Mouse (Mus musculus) neural tube, embryonic 11.5 days (tissue): ENCODE measurements at regions not wholly inside any gene's neighbourhood (a gene's known extent, or its start where the extent isn't known, plus 50 kb on each side); places are given as distances from the start of the nearest gene placed in this dataset.

Experiments used
- ATAC-seq: fragments of 200-750 bp; cut with Nextera tagmentation; 2 replicates; pipeline ENCODE4 v1.8.0; 2017; ENCODE audit warnings: moderate number of reproducible peaks, mild to moderate bottlenecking, moderate TSS enrichment, moderate library complexity; ENCODE audit not compliant: insufficient read depth, low FRiP score, low TSS enrichment
- DNase-seq: peaks from one replicate; pipeline ENCODE4 v3.0.0-alpha.2; 2015; ENCODE audit warnings: low spot score
- H3K27ac ChIP-seq: fragments of 300-500 bp; sonication (generic); 2 replicates; pipeline ENCODE4 v1.5.1; 2014; ENCODE audit warnings: low read depth, mild to moderate bottlenecking, low read length
- H3K27me3 ChIP-seq: fragments of 300-500 bp; sonication (generic); 2 replicates; pipeline ENCODE4 v1.6.1; 2014; ENCODE audit warnings: mild to moderate bottlenecking, low read length, mixed read lengths; ENCODE audit not compliant: control insufficient read depth, insufficient read depth
- H3K36me3 ChIP-seq: fragments of 300-500 bp; sonication (generic); 2 replicates; pipeline ENCODE4 v1.6.1; 2014; ENCODE audit warnings: mild to moderate bottlenecking, low read length, moderate library complexity, mixed read lengths; ENCODE audit not compliant: control insufficient read depth, insufficient read depth
- H3K4me1 ChIP-seq: fragments of 300-500 bp; sonication (generic); 2 replicates; pipeline ENCODE4 v1.6.1; 2014; ENCODE audit warnings: low read length, mixed read lengths; ENCODE audit not compliant: control insufficient read depth, insufficient read depth
- H3K4me2 ChIP-seq: fragments of 300-500 bp; sonication (generic); 2 replicates; pipeline ENCODE4 v1.6.1; 2014; ENCODE audit warnings: low read depth, mild to moderate bottlenecking, moderate library complexity
- H3K4me3 ChIP-seq: fragments of 300-500 bp; sonication (generic); 2 replicates; pipeline ENCODE4 v1.5.1; 2014; ENCODE audit warnings: low read depth, low read length
- H3K9ac ChIP-seq: fragments of 300-500 bp; sonication (generic); 2 replicates; pipeline ENCODE4 v1.6.1; 2014; ENCODE audit warnings: mild to moderate bottlenecking, low read length
- H3K9me3 ChIP-seq: fragments of 300-500 bp; sonication (generic); 2 replicates; pipeline ENCODE4 v1.6.1; 2016; ENCODE audit warnings: low read length; ENCODE audit not compliant: control insufficient read depth
- WGBS: fragments of 180-500 bp; shearing (Covaris S2); extraction: QIAGEN DNeasy Blood & Tissue Kit; methylation state at CpG from one replicate; pipeline ENCODE4 v1.1.7; 2014; 5-methylcytosine and 5-hydroxymethylcytosine counted together

DNA sequence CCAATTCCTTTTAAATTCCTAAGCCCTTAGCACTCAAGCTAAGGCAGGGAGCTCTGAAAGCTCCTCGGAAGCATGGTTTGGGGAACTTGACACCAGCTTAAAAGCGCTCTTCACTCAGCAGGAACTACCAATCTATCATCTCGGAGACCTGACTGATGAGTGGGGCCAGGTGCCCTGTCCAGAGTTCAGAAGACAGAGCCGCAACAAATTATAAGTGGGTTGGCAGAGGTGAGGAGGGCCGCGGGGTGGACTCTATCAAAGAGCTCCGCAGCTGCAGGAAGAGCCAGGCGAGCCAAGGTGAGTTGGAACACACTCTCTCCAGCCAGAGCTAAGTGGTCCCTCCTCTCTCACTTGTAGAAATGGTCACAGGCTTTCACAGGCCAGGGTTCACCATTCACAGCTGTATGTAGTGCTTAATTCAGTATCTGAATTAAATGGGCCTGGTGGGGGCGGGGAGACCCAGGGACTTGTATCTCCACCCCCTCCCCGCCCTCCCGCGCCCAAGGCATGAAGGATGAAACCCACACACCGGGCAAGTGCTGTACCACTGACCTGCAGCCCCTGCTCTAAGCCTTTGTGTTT lies 180.8 kb downstream of the Stim2 start:
- no peak overlapping the region for H3K4me3 ChIP-seq
- no peaks in the 10 kb centered on the region for H3K9me3 ChIP-seq
- H3K27me3 ChIP-seq, result no peaks in the 10 kb centered on the region
- no peak overlapping the region for H3K9ac ChIP-seq
- H3K4me1 ChIP-seq, result peaks cover 16% of the 10 kb centered on the region; the same call in 1 of the 2 replicates
- DNase-seq (peak; percentile 24), ATAC-seq (no peak)
- H3K36me3 ChIP-seq, result no peaks in the 10 kb centered on the region
- no peak overlapping the region for H3K4me2 ChIP-seq
- 47% methylated on average over 13 of the region's 13 CpGs for WGBS
- peak overlapping the region; percentile 44; the same call in 1 of the 2 replicates for H3K27ac ChIP-seq

DNA sequence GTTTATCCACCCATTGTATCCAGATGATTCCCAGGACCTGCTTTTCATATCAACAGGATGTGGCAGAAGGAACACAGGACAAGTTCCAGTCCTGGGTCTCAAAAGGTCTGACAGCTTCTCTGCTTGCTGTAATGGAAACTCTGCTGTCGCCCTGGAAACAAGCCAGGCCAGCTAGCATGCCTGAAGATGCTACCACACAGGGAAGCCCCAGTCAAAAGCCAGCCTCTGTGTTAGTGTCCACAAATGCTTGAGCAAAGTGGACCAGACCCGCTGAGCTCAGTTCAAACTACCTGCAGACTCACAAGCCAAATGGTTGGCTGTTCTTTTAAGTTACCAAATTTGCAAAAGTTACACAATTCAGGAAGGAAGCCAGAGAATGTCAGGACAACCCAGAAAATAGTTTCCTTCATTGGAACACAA lies 181.9 kb downstream of the Stim2 start:
- Histone ChIP-seq H3K36me3 (no peaks in the 10 kb centered on the region), H3K9ac (no peak overlapping the region), H3K4me3 (no peak overlapping the region), H3K27me3 (no peaks in the 10 kb centered on the region), H3K27ac (0 out of 2 replicates have a peak overlapping the region, but pooled peaks have one; percentile 44), H3K4me1 (peaks cover 16% of the 10 kb centered on the region; the same call in 1 of the 2 replicates), H3K4me2 (no peak overlapping the region), H3K9me3 (no peaks in the 10 kb centered on the region)
- peak; percentile 53 for DNase-seq
- WGBS, result 35% methylated on average over 2 of the region's 2 CpGs
- peak; percentile 56 for ATAC-seq

GRCm38 (mm10) chr5:54180640-54181326 lies 182.5 kb downstream of the Stim2 start:
- Histone ChIP-seq H3K4me2 (no peak overlapping the region), H3K27ac (peak overlapping the region; percentile 14; the same call in 1 of the 2 replicates), H3K36me3 (no peaks in the 10 kb centered on the region), H3K27me3 (no peaks in the 10 kb centered on the region), H3K9ac (no peak overlapping the region), H3K4me1 (peaks cover 16% of the 10 kb centered on the region; the same call in 1 of the 2 replicates), H3K9me3 (no peaks in the 10 kb centered on the region), H3K4me3 (no peak overlapping the region)
- peak; percentile 63 for DNase-seq
- WGBS, result 38% methylated on average over 10 of the region's 10 CpGs
- peak; percentile 82 for ATAC-seq

- Histone ChIP-seq H3K4me2 (no peak overlapping the region), H3K4me3 (no peak overlapping the region), H3K9me3 (no peaks in the 10 kb centered on the region), H3K27ac (no peak overlapping the region; the same call in 1 of the 2 replicates), H3K27me3 (no peaks in the 10 kb centered on the region), H3K9ac (no peak overlapping the region), H3K4me1 (peaks cover 16% of the 10 kb centered on the region; the same call in 1 of the 2 replicates), H3K36me3 (no peaks in the 10 kb centered on the region)
- DNase-seq, result no peak
- WGBS, result 27% methylated on average over 13 of the region's 13 CpGs
- peak; percentile 71 for ATAC-seq
Observed at GRCm38 (mm10) chr5:54181327-54181863, 183.1 kb downstream of the Stim2 start.

DNA sequence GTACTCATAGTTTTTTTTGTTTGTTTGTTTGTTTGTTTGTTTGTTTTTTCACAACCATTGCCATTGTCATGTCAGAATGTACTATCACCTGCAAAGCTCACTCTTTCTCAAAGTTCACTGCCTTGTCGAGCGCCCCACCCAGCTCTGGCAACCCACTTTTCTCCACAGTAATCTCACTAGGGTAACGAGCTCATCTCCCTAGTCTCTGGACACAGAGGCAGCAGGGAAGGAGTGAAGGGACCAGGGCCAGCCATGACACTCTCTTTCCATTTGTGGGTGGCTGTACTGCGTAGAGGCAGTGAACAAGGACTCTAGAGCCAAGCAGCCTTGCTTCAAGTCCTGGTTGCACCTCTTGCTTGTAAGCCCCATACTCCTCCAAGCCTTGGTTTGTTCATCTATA lies 184.5 kb downstream of the Stim2 start:
- Histone ChIP-seq H3K36me3 (no peaks in the 10 kb centered on the region), H3K9ac (no peak overlapping the region), H3K27me3 (no peaks in the 10 kb centered on the region), H3K4me1 (peaks cover 16% of the 10 kb centered on the region; the same call in 1 of the 2 replicates), H3K27ac (no peak overlapping the region), H3K4me3 (no peak overlapping the region), H3K4me2 (no peak overlapping the region), H3K9me3 (no peaks in the 10 kb centered on the region)
- DNase-seq, result no peak
- ATAC-seq, result no peak
- WGBS, result 94% methylated on average over 4 of the region's 4 CpGs

- Histone ChIP-seq H3K4me1 (peaks cover 4% of the 10 kb centered on the region; the same call in 1 of the 2 replicates), H3K4me3 (no peak overlapping the region), H3K27ac (no peak overlapping the region), H3K27me3 (no peaks in the 10 kb centered on the region), H3K9ac (no peak overlapping the region), H3K4me2 (no peak overlapping the region), H3K9me3 (no peaks in the 10 kb centered on the region), H3K36me3 (no peaks in the 10 kb centered on the region)
- 59% methylated on average over 4 of the region's 4 CpGs for WGBS
- ATAC-seq (no peak), DNase-seq (no peak)
Observed at GRCm38 (mm10) chr5:54185662-54186061, 187.4 kb downstream of the Stim2 start.

- no peak overlapping the region for H3K4me2 ChIP-seq
- no peak overlapping the region for H3K9ac ChIP-seq
- no peak overlapping the region for H3K4me3 ChIP-seq
- no peak for DNase-seq
- H3K4me1 ChIP-seq, result peaks cover 1% of the 10 kb centered on the region; the same call in 1 of the 2 replicates
- no peaks in the 10 kb centered on the region for H3K9me3 ChIP-seq
- 76% methylated on average over 11 of the region's 11 CpGs for WGBS
- H3K27ac ChIP-seq, result no peak overlapping the region
- no peak for ATAC-seq
- H3K27me3 ChIP-seq, result no peaks in the 10 kb centered on the region
- no peaks in the 10 kb centered on the region for H3K36me3 ChIP-seq
Observed at GRCm38 (mm10) chr5:54186076-54186676, 187.9 kb downstream of the Stim2 start.

- Histone ChIP-seq H3K9me3 (no peaks in the 10 kb centered on the region), H3K4me1 (no peaks in the 10 kb centered on the region), H3K36me3 (no peaks in the 10 kb centered on the region), H3K27ac (no peak overlapping the region), H3K9ac (no peak overlapping the region), H3K27me3 (no peaks in the 10 kb centered on the region), H3K4me2 (no peak overlapping the region), H3K4me3 (no peak overlapping the region)
- DNase-seq (no peak), ATAC-seq (no peak)
- WGBS, result 83% methylated on average over 4 of the region's 4 CpGs
Observed at GRCm38 (mm10) chr5:54191688-54192087, 193.4 kb downstream of the Stim2 start.
